Mouse (Mus musculus): ENCODE measurements around the gene Dop1b.
"Not testable (repeated sequence)": the region's sequence is repeated elsewhere in the genome, so short reads cannot be mapped to it uniquely, and the experiment has no call there.

DNA sequence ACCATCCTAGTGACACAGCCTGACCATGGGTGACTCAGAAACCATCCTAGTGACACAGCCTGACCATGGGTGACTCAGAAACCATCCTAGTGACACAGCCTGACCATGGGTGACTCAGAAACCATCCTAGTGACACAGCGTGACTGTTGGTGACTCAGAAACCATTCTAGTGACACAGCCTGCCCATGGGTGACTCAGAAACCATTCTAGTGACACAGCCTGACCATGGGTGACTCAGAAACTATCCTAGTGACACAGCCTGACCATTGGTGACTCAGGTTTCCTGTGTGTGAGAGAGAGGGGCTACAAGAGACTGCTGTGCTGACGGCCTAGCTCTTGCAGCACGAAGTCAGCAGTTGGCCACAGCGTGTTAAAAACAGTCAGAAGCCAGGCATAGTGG lies 66.7 kb downstream of the Dop1b start:
- not testable (repeated sequence) for TF ChIP-seq CTCF, POLR2A (IDR thresholded peaks at IDR 0.05; ENCODE audit: insufficient read depth, low read depth, low read length)

Data from olfactory bulb, adult 2 months (tissue).